ENCODE assay signal across 8 mouse cellular contexts in genomic region chr4:137664980-137665675, GRCm38 (mm10). TPM values are rescaled to one million over a fixed set of nuclear protein-coding genes. Genes with fewer than 3 reads are reported as not detected.
DNase-seq lines count a peak whose midpoint lies in the region; ATAC-seq and TF ChIP-seq lines count a peak whose summit lies in the region.

No protein-coding gene starts in this region.

- no peaks in the 10 kb centered on the region for H3K9me3 ChIP-seq in embryonic facial prominence, embryonic 15.5 days (replicated peaks)
- no peaks in the 10 kb centered on the region for H3K9me3 ChIP-seq in limb, embryonic 10.5 days (replicated peaks)

- WGBS in embryonic facial prominence, embryonic 15.5 days: 14% methylated on average over 11 of the region's 15 CpGs
- 13% methylated on average over 15 of the region's 15 CpGs for WGBS in limb, embryonic 10.5 days
- 6% methylated on average over 15 of the region's 15 CpGs for WGBS in olfactory bulb, adult 2 months

- peak; percentile 42 for DNase-seq in kidney, adult 18-20 months
- DNase-seq in kidney, postnatal 14 days: no peak
- DNase-seq in adrenal gland, postnatal 36 days: peak; percentile 52 to 67
- DNase-seq in limb, embryonic 10.5 days (ENCODE audit: low spot score): no peak
- DNase-seq in spleen, postnatal 36 days (ENCODE audit: low spot score in 2 of 2): no peak
- no peak for DNase-seq in thymus, postnatal 25 days

- peak overlapping the region; percentile 95 for H3K4me2 ChIP-seq in embryonic facial prominence, embryonic 15.5 days (replicated peaks)

- TF ChIP-seq CTCF in olfactory bulb, adult 2 months (IDR thresholded peaks at IDR 0.05; ENCODE audit: insufficient read depth, low read depth, low read length): no peak

- peak overlapping the region; percentile 45; the same call in 1 of the 2 replicates for H3K9ac ChIP-seq in embryonic facial prominence, embryonic 15.5 days

- H3K27ac ChIP-seq in embryonic facial prominence, embryonic 15.5 days (replicated peaks): 0 out of 2 replicates have a peak overlapping the region, but pooled peaks have one; percentile 17
- H3K27ac ChIP-seq in limb, embryonic 10.5 days: peak overlapping the region; percentile 47
- H3K27ac ChIP-seq in olfactory bulb, adult 2 months (ENCODE audit: insufficient read depth, low read depth, low read length): peak overlapping the region; percentile 47; the same call in 1 of the 2 replicates

- peaks cover 46% of the 10 kb centered on the region for H3K4me1 ChIP-seq in embryonic facial prominence, embryonic 15.5 days
- H3K4me1 ChIP-seq in limb, embryonic 10.5 days: peaks cover 17% of the 10 kb centered on the region
- peaks cover 49% of the 10 kb centered on the region for H3K4me1 ChIP-seq in olfactory bulb, adult 2 months (ENCODE audit: control insufficient read depth, insufficient read depth, low read length)

- TF ChIP-seq POLR2A in olfactory bulb, adult 2 months (IDR thresholded peaks at IDR 0.05; ENCODE audit: insufficient read depth, low read depth, low read length): no peak

- H3K36me3 ChIP-seq in embryonic facial prominence, embryonic 15.5 days: no peaks in the 10 kb centered on the region
- H3K36me3 ChIP-seq in limb, embryonic 10.5 days: no peaks in the 10 kb centered on the region

- ATAC-seq in embryonic facial prominence, embryonic 15.5 days (ENCODE audit: insufficient number of reproducible peaks, low FRiP score, low TSS enrichment, low read depth): 0 out of 2 replicates have a peak, but pooled peaks have one; percentile 1

- H3K27me3 ChIP-seq in embryonic facial prominence, embryonic 15.5 days: no peaks in the 10 kb centered on the region
- H3K27me3 ChIP-seq in limb, embryonic 10.5 days (ENCODE audit: low read depth, poor library complexity, severe bottlenecking): peaks cover 59% of the 10 kb centered on the region

- peak overlapping the region; percentile 60 for H3K4me3 ChIP-seq in embryonic facial prominence, embryonic 15.5 days (replicated peaks)
- H3K4me3 ChIP-seq in limb, embryonic 10.5 days: peak overlapping the region; percentile 63
- H3K4me3 ChIP-seq in olfactory bulb, adult 2 months (ENCODE audit: insufficient read depth, low read depth, low read length): peak overlapping the region; percentile 71

RNA-seq across cellular contexts. Expression of gene Rap1gap, which starts 0.6 kb away (rescaled TPM):
- 100 to 1,000 TPM; 102 to 123 TPM for total RNA-seq in adrenal gland, postnatal 36 days (2021)
- 16.4 and 19.9 TPM in 2 replicates for polyA plus RNA-seq in embryonic facial prominence, embryonic 15.5 days (2015; fragmentation: Nextera tagmentation; extraction: Ambion mirVana)
- 2.8 and 4.2 TPM in 2 replicates for polyA plus RNA-seq in limb, embryonic 10.5 days (2016; fragmentation: Nextera tagmentation; extraction: Ambion mirVana)
- polyA plus RNA-seq in olfactory bulb, adult 2 months (2012; ENCODE audit: insufficient read depth, insufficient read length, low replicate concordance, missing spikeins): not detected in 2 replicates

Comparison
In these comparisons a context has a peak if more than half of its experiments do, and no peak if none do; other contexts are left out.
1. DNase-seq: peak in kidney, adult 18-20 months (single experiment) and adrenal gland, postnatal 36 days (2 of 2); none in kidney, postnatal 14 days (single experiment), limb, embryonic 10.5 days (single experiment), spleen, postnatal 36 days (0 of 2) and thymus, postnatal 25 days (single experiment).
2. Peak in every context shown above with its lines, with median percentiles within 50 percentile points of each other: H3K27ac ChIP-seq and H3K4me3 ChIP-seq.